Mouse (Mus musculus): ENCODE results near the gene Six2. TPM values are rescaled to one million over a fixed set of nuclear protein-coding genes. Genes with fewer than 3 reads are reported as not detected.

The Six2 gene
- polyA plus RNA-seq, 1 experiment from 2014 or later = 5.6 TPM

Other genes with a start within 250 kb of the Six2 start
- 0.46 and 1.9 TPM in 2 replicates for gene Six3, start 74.7 kb downstream of the Six2 start, polyA plus RNA-seq (2016; fragmentation: Nextera tagmentation; extraction: Ambion mirVana)

Measured in hindbrain, embryonic 10.5 days (tissue).